Mouse (Mus musculus) megakaryocyte, embryonic 14.5 days (primary cell): ENCODE measurements around the gene Fmo2. TPM values are rescaled to one million over a fixed set of nuclear protein-coding genes. Genes with fewer than 3 reads are reported as not detected.

Experiments used
- H3K27me3 ChIP-seq: replicated peaks from 2 replicates; pipeline ENCODE3; 2012; ENCODE audit warnings: inconsistent platforms
- H3K36me3 ChIP-seq: replicated peaks from 2 replicates; pipeline ENCODE3; 2012; ENCODE audit warnings: low read length, inconsistent platforms, mixed read lengths
- H3K4me1 ChIP-seq: 2 replicates; pipeline ENCODE4 v1.6.1; 2012; ENCODE audit warnings: inconsistent platforms
- H3K4me3 ChIP-seq: replicated peaks from 2 replicates; pipeline ENCODE3; 2012; ENCODE audit warnings: moderate library complexity, mild to moderate bottlenecking, inconsistent platforms
- H3K9me3 ChIP-seq: 2 replicates; pipeline ENCODE4 v1.6.1; 2012; ENCODE audit warnings: inconsistent platforms
- FLI1 ChIP-seq: IDR thresholded peaks from 2 replicates; pipeline ENCODE4 v1.6.1; 2012; ENCODE audit warnings: low read length, inconsistent platforms, mixed read lengths
- GATA1 ChIP-seq: IDR thresholded peaks from 3 replicates; pipeline ENCODE4 v1.6.1; 2012; ENCODE audit warnings: mixed read lengths, low read length, inconsistent platforms, borderline replicate concordance
- polyA plus RNA-seq: library from polyadenylated mRNA; stranded (reverse); fragments of >175 nt; gene quantifications from 2 replicates; pipeline ENCODE4 v1.2.3, GENCODE M21; 2012; ENCODE audit warnings: low replicate concordance; ENCODE audit not compliant: insufficient read depth

Fmo2 gene
- polyA plus RNA-seq, 1 experiment, result not detected

GRCm38 (mm10) chr1:162857766-162858747 is 40.5 kb downstream of the Fmo2 start:
- no peaks in the 10 kb centered on the region for H3K4me1 ChIP-seq
- no peak for TF ChIP-seq FLI1
- TF ChIP-seq GATA1, result no peak
- no peaks in the 10 kb centered on the region for H3K36me3 ChIP-seq
- H3K9me3 ChIP-seq, result no peaks in the 10 kb centered on the region
- H3K27me3 ChIP-seq, result no peaks in the 10 kb centered on the region
- no peak overlapping the region for H3K4me3 ChIP-seq

GRCm38 (mm10) chr1:162853812-162854482 is 44.6 kb downstream of the Fmo2 start:
- H3K4me1 ChIP-seq, result no peaks in the 10 kb centered on the region
- H3K4me3 ChIP-seq, result no peak overlapping the region
- H3K9me3 ChIP-seq, result no peaks in the 10 kb centered on the region
- TF ChIP-seq GATA1 (no peak), FLI1 (no peak)
- no peaks in the 10 kb centered on the region for H3K36me3 ChIP-seq
- H3K27me3 ChIP-seq, result no peaks in the 10 kb centered on the region

GRCm38 (mm10) chr1:162847554-162847953 is 51.0 kb downstream of the Fmo2 start:
- H3K36me3 ChIP-seq, result no peaks in the 10 kb centered on the region
- H3K4me1 ChIP-seq, result no peaks in the 10 kb centered on the region
- H3K27me3 ChIP-seq, result no peaks in the 10 kb centered on the region
- H3K9me3 ChIP-seq, result no peaks in the 10 kb centered on the region
- no peak overlapping the region for H3K4me3 ChIP-seq
- TF ChIP-seq FLI1, result no peak
- TF ChIP-seq GATA1, result no peak

GRCm38 (mm10) chr1:162840211-162840610 is 58.3 kb downstream of the Fmo2 start:
- no peaks in the 10 kb centered on the region; the same call in 1 of the 2 replicates for H3K9me3 ChIP-seq
- no peaks in the 10 kb centered on the region for H3K36me3 ChIP-seq
- H3K4me3 ChIP-seq, result no peak overlapping the region
- TF ChIP-seq FLI1 (no peak), GATA1 (no peak)
- H3K27me3 ChIP-seq, result no peaks in the 10 kb centered on the region
- no peaks in the 10 kb centered on the region for H3K4me1 ChIP-seq

- Histone ChIP-seq H3K36me3 (no peaks in the 10 kb centered on the region), H3K27me3 (no peaks in the 10 kb centered on the region), H3K9me3 (no peaks in the 10 kb centered on the region; the same call in 1 of the 2 replicates), H3K4me3 (no peak overlapping the region), H3K4me1 (no peaks in the 10 kb centered on the region)
- TF ChIP-seq FLI1, result no peak
- TF ChIP-seq GATA1, result no peak
Observed at GRCm38 (mm10) chr1:162838976-162839375, 59.5 kb downstream of the Fmo2 start.

GRCm38 (mm10) chr1:162834342-162834741 is 64.2 kb downstream of the Fmo2 start:
- Histone ChIP-seq H3K9me3 (peaks cover 7% of the 10 kb centered on the region), H3K4me3 (no peak overlapping the region), H3K36me3 (no peaks in the 10 kb centered on the region), H3K4me1 (no peaks in the 10 kb centered on the region), H3K27me3 (no peaks in the 10 kb centered on the region)
- TF ChIP-seq FLI1 (no peak), GATA1 (no peak)

- no peak overlapping the region for H3K4me3 ChIP-seq
- no peak for TF ChIP-seq FLI1
- no peak for TF ChIP-seq GATA1
Observed at GRCm38 (mm10) chr1:162832574-162832953, 66.0 kb downstream of the Fmo2 start.

GRCm38 (mm10) chr1:162831838-162832573 is 66.5 kb downstream of the Fmo2 start:
- peaks cover 7% of the 10 kb centered on the region for H3K9me3 ChIP-seq
- no peak overlapping the region for H3K4me3 ChIP-seq
- H3K36me3 ChIP-seq, result no peaks in the 10 kb centered on the region
- no peaks in the 10 kb centered on the region for H3K4me1 ChIP-seq
- TF ChIP-seq GATA1, result no peak
- TF ChIP-seq FLI1, result no peak
- no peaks in the 10 kb centered on the region for H3K27me3 ChIP-seq

More at GRCm38 (mm10) chr1:162832574-162832953, 66.0 kb downstream of the Fmo2 start:
- no peaks in the 10 kb centered on the region for H3K4me1 ChIP-seq
- H3K9me3 ChIP-seq, result peaks cover 7% of the 10 kb centered on the region
- H3K36me3 ChIP-seq, result no peaks in the 10 kb centered on the region
- H3K27me3 ChIP-seq, result no peaks in the 10 kb centered on the region

Other genes with a start within 250 kb of the Fmo2 start
- gene Myocos, start 240.5 kb downstream of the Fmo2 start, polyA plus RNA-seq, result not detected in 2 replicates
- gene Prrc2c, start 158.2 kb downstream of the Fmo2 start, polyA plus RNA-seq, result 4.8 and 10.4 TPM in 2 replicates
- gene Fmo4, start 84.8 kb downstream of the Fmo2 start, polyA plus RNA-seq, result not detected in 2 replicates
- gene Fmo1, start 32.1 kb downstream of the Fmo2 start, polyA plus RNA-seq, result not detected in 2 replicates
- not detected in 2 replicates for gene Fmo6, start 38.8 kb upstream of the Fmo2 start, polyA plus RNA-seq
- gene Fmo3, start 85.8 kb upstream of the Fmo2 start, polyA plus RNA-seq, result not detected in 2 replicates
- not detected in 2 replicates for gene Mroh9, start 186.9 kb upstream of the Fmo2 start, polyA plus RNA-seq